Mouse (Mus musculus) ES-Bruce4 (cell line): ENCODE measurements at regions not wholly inside any gene's neighbourhood (a gene's known extent, or its start where the extent isn't known, plus 50 kb on each side); places are given as distances from the start of the nearest gene placed in this dataset.

Experiments
- CTCF ChIP-seq: IDR thresholded peaks from one replicate; pipeline ENCODE4 v1.8.1; 2011; ENCODE audit warnings: low read depth, low read length
- POLR2A ChIP-seq: IDR thresholded peaks from one replicate; pipeline ENCODE4 v1.8.1; 2011; ENCODE audit warnings: low read length; ENCODE audit not compliant: insufficient read depth

DNA sequence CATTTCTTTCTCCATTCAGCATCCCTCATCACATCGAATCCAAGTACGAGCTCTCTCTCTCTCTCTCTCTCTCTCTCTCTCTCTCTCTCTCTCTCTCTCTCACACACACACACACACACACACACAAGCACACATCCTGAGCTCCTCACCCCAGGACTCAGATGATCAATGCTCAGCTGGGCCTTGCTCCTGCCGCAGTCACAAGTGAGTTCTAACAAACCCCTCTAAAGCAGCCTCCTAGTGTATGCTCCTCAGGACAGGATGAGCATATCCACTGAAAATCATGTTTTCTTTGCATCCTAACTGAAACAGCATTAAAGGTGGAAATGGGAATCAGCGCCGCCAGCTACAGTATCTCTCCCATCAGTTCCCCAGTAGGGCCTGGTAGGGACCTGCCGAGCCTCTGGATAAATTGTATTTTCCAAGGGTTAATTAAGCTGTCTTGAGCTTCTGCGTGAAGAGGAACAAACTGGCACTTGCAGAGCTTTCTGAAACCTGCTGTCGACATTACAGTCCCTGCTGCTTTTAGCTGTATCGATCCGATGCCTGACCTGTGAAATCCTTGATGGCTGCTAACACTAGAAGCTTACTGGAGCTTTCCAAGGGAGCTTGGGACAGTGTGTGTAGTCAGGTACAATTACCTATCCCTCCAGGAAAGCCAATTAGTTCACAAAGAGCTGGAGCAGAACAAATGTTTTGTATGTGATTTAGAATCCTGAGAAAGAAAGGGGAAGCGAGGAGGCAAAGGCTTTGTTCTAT lies 131.3 kb upstream of the Vrk2 start:
- TF ChIP-seq POLR2A = no peak
- TF ChIP-seq CTCF = no peak
